Mouse (Mus musculus): Measurements from ENCODE around the gene Fam110a. TPM values are rescaled to one million over a fixed set of nuclear protein-coding genes. Genes with fewer than 3 reads are reported as not detected.

Gene Fam110a
- polyA plus RNA-seq, 1 experiment from 2014 or later: 24.8 TPM

DNA sequence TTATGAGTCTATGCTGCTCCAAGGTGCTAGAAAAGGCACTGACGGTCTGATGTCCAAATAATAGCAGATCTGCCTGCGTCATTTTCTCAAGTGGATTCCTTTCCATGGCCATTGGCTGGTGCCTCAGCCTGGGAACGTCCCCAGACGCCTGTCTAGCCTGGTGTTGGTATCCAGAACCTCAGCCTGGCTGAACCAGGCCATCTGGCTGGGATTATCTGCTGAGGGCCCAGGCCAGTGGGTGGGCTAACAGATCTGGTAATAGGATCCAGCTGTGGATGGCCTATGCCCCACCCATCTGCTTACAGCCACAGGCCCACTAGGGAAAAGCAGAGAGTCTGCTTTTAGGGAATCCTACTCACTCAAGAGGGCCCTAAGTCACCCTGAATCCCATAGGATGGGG, 58.4 kb downstream of the Fam110a start:
- 0 out of 2 replicates have a peak, but pooled peaks have one; percentile 50 for ATAC-seq (replicated peaks; ENCODE audit: low FRiP score, low TSS enrichment, low read depth)
- peaks cover 22% of the 10 kb centered on the region for H3K4me1 ChIP-seq (replicated peaks; ENCODE audit: control insufficient read depth, insufficient read depth, low read length)
- 22% methylated on average over 4 of the region's 4 CpGs for WGBS
- no peaks in the 10 kb centered on the region for H3K9me3 ChIP-seq (ENCODE audit: control insufficient read depth, low read length)
- H3K4me2 ChIP-seq (ENCODE audit: low read length): no peak overlapping the region
- H3K36me3 ChIP-seq (ENCODE audit: control insufficient read depth, insufficient read depth, low read length): no peaks in the 10 kb centered on the region
- DNase-seq (ENCODE audit: low spot score): no peak
- no peaks in the 10 kb centered on the region for H3K27me3 ChIP-seq (replicated peaks; ENCODE audit: control insufficient read depth, insufficient read depth, low read length)
- H3K9ac ChIP-seq (ENCODE audit: low read length): no peak overlapping the region
- no peak overlapping the region for H3K27ac ChIP-seq (ENCODE audit: low read depth)
- H3K4me3 ChIP-seq (ENCODE audit: low read depth, low read length): no peak overlapping the region

DNA sequence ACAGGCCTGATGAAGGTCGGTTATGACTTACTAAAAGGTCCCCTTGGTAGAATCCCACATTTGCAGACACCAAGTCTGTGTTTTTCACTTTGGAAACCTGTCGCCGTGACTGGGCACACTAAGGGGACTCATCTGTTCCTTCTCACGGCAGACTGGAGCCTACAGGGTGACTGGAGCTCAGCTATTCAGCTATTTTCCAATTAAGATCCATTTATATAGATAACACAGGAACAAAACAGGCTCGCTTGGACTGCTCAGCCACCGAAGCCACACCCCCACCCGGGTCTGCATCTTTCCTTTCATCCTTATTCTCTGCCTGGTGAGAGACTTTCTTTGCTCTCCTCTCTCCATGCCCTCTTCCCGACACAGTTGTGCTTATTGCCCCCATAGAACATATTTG, 59.0 kb downstream of the Fam110a start:
- no peak overlapping the region for H3K27ac ChIP-seq (ENCODE audit: low read depth)
- ATAC-seq (replicated peaks; ENCODE audit: low FRiP score, low TSS enrichment, low read depth) (no peak), DNase-seq (ENCODE audit: low spot score) (no peak)
- no peak overlapping the region for H3K9ac ChIP-seq (ENCODE audit: low read length)
- H3K36me3 ChIP-seq (ENCODE audit: control insufficient read depth, insufficient read depth, low read length): no peaks in the 10 kb centered on the region
- H3K9me3 ChIP-seq (ENCODE audit: control insufficient read depth, low read length): no peaks in the 10 kb centered on the region
- H3K27me3 ChIP-seq (replicated peaks; ENCODE audit: control insufficient read depth, insufficient read depth, low read length): no peaks in the 10 kb centered on the region
- no peak overlapping the region for H3K4me2 ChIP-seq (ENCODE audit: low read length)
- no peak overlapping the region for H3K4me3 ChIP-seq (ENCODE audit: low read depth, low read length)
- H3K4me1 ChIP-seq (replicated peaks; ENCODE audit: control insufficient read depth, insufficient read depth, low read length): peaks cover 27% of the 10 kb centered on the region
- 59% methylated on average over 8 of the region's 8 CpGs for WGBS

MicroRNA genes within 50 kb of the gene (microRNA counts, 519-probe panel; counts per million panel counts)
- microRNA mmu-miR-1953: not detected

Small RNA genes within 50 kb of the gene (microRNA-seq; reads per million reads assigned to microRNA genes)
- 1.0 reads per million, percentile 8 among the genes with 10 or more reads in this experiment for gene Mir1953

Other genes starting within 250 kb of the Fam110a start
- 44.3 and 44.6 TPM in 2 replicates for gene Psmf1, start 236.0 kb downstream of the Fam110a start, polyA plus RNA-seq (2014; fragmentation: Nextera tagmentation; extraction: Ambion mirVana)
- not detected in 2 replicates for gene Rspo4, start 137.3 kb downstream of the Fam110a start, polyA plus RNA-seq (2014; fragmentation: Nextera tagmentation; extraction: Ambion mirVana)
- 1.2 and 1.3 TPM in 2 replicates for gene Angpt4, start 69.0 kb downstream of the Fam110a start, polyA plus RNA-seq (2014; fragmentation: Nextera tagmentation; extraction: Ambion mirVana)
- gene Slc52a3, start 16.3 kb upstream of the Fam110a start, polyA plus RNA-seq (2014; fragmentation: Nextera tagmentation; extraction: Ambion mirVana): 1.8 and 2.0 TPM in 2 replicates
- 0.07 and 0.08 TPM in 2 replicates for gene Scrt2, start 101.3 kb upstream of the Fam110a start, polyA plus RNA-seq (2014; fragmentation: Nextera tagmentation; extraction: Ambion mirVana)
- gene Srxn1, start 125.3 kb upstream of the Fam110a start, polyA plus RNA-seq (2014; fragmentation: Nextera tagmentation; extraction: Ambion mirVana): 12.0 and 12.4 TPM in 2 replicates
- gene Tcf15, start 163.3 kb upstream of the Fam110a start, polyA plus RNA-seq (2014; fragmentation: Nextera tagmentation; extraction: Ambion mirVana): 14.4 and 15.9 TPM in 2 replicates
- 87.5 and 112 TPM in 2 replicates for gene Csnk2a1, start 246.6 kb upstream of the Fam110a start, polyA plus RNA-seq (2014; fragmentation: Nextera tagmentation; extraction: Ambion mirVana)

Data from intestine, embryonic 14.5 days (tissue).